Comparison of ENCODE assay signal across 13 mouse cellular contexts in the genomic region with DNA sequence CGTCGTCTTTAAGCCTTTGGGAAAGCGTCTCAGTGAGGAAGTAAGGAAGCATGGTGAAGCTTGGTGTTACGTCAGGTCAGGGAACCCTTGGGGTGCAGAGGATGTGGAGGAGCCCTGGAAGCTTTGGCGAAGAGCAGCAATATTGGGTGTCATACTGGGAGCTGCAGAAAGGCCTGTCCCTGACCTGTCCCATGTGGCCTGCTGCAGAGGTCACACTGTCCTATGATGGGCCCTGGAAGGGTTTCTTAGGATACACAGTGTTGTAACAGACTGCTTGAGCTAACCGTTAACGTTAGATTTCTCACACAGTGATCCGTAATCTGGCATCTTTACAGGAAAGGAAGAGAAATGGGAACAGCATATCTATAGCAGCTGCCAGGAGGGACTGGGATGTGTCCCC. TPM values are rescaled to one million over a fixed set of nuclear protein-coding genes. Genes with fewer than 3 reads are reported as not detected.
DNase-seq lines count a peak whose midpoint lies in the region; ATAC-seq and TF ChIP-seq lines count a peak whose summit lies in the region.
"Had no signal": no experiment of that assay in that cellular context is flagged by ENCODE, and none has a peak within 500 bp of the region (broad histone marks: within the 10 kb centered on the region; RNA-seq: fewer than 3 reads in every experiment).

No protein-coding gene starts in this region.

- H3K27me3 ChIP-seq in hindbrain, embryonic 14.5 days (ENCODE audit: control insufficient read depth, insufficient read depth, low read length) = no peaks in the 10 kb centered on the region
- H3K27me3 ChIP-seq in neural tube, embryonic 14.5 days (ENCODE audit: control insufficient read depth, insufficient read depth, low read length) = no peaks in the 10 kb centered on the region

- ATAC-seq in cerebellum, adult (ENCODE audit: insufficient number of reproducible peaks, low FRiP score, low TSS enrichment) = no peak
- no peak for ATAC-seq in hindbrain, embryonic 14.5 days (ENCODE audit: low FRiP score)
- no peak for ATAC-seq in neural tube, embryonic 14.5 days (ENCODE audit: low read depth)

- no peak for TF ChIP-seq CTCF in left cerebral cortex, adult 2 months (IDR thresholded peaks at IDR 0.05)

- H3K9ac ChIP-seq in hindbrain, embryonic 14.5 days = peak overlapping the region; percentile 45
- no peak overlapping the region for H3K9ac ChIP-seq in neural tube, embryonic 14.5 days (replicated peaks; ENCODE audit: low read depth, low read length)
- H3K9ac ChIP-seq: liver, embryonic 15.5 days had no signal

- peak overlapping the region; percentile 78 for H3K4me2 ChIP-seq in hindbrain, embryonic 14.5 days (replicated peaks)
- H3K4me2 ChIP-seq in neural tube, embryonic 14.5 days (ENCODE audit: low read depth, low read length) = peak overlapping the region; percentile 63
- H3K4me2 ChIP-seq: liver, embryonic 15.5 days had no signal

- H3K27ac ChIP-seq in left cerebral cortex, adult 2 months = peak overlapping the region; percentile 47; the same call in 1 of the 2 replicates
- H3K27ac ChIP-seq in hindbrain, embryonic 14.5 days = no peak overlapping the region
- no peak overlapping the region for H3K27ac ChIP-seq in neural tube, embryonic 14.5 days (ENCODE audit: low read depth, low read length)
- H3K27ac ChIP-seq: liver, embryonic 15.5 days had no signal

- peak; percentile 55 for DNase-seq in cerebellum, adult 9-10 months
- DNase-seq in left cerebral cortex, adult 2 months (ENCODE audit: extremely low spot score in 1 of 2, low spot score in 2 of 2) = no peak
- DNase-seq in left cerebral cortex, adult 11 months (ENCODE audit: low spot score) = no peak
- DNase-seq in hindbrain, embryonic 14.5 days (ENCODE audit: low spot score) = no peak
- DNase-seq in retina, postnatal 1 day = no peak
- DNase-seq in Muller cell, postnatal 12 days (ENCODE audit: inconsistent ontology term) = no peak
- DNase-seq: adrenal gland, adult 8-10 months; kidney, adult 11 months had no signal

- H3K36me3 ChIP-seq in hindbrain, embryonic 14.5 days (replicated peaks; ENCODE audit: control insufficient read depth, insufficient read depth) = peaks cover 21% of the 10 kb centered on the region
- H3K36me3 ChIP-seq in neural tube, embryonic 14.5 days (ENCODE audit: control insufficient read depth, insufficient read depth, low read length) = peaks cover 11% of the 10 kb centered on the region
- H3K36me3 ChIP-seq: liver, embryonic 15.5 days had no signal

- intact Hi-C loops in left cerebral cortex, adult 2 months (cut with DNase I) = no loop called here

- H3K9me3 ChIP-seq in hindbrain, embryonic 14.5 days (ENCODE audit: control insufficient read depth, low read length) = no peaks in the 10 kb centered on the region
- H3K9me3 ChIP-seq in neural tube, embryonic 14.5 days (ENCODE audit: control insufficient read depth, low read length) = no peaks in the 10 kb centered on the region
- H3K9me3 ChIP-seq: liver, embryonic 15.5 days had no signal

- WGBS in hindbrain, embryonic 14.5 days = 77% methylated on average over 8 of the region's 8 CpGs
- 79% methylated on average over 8 of the region's 8 CpGs for WGBS in neural tube, embryonic 14.5 days

- peaks cover 28% of the 10 kb centered on the region for H3K4me1 ChIP-seq in hindbrain, embryonic 14.5 days (replicated peaks; ENCODE audit: control insufficient read depth, insufficient read depth, low read length)
- H3K4me1 ChIP-seq in neural tube, embryonic 14.5 days (ENCODE audit: control insufficient read depth, insufficient read depth, low read length) = peaks cover 22% of the 10 kb centered on the region

- H3K4me3 ChIP-seq in left cerebral cortex, adult 2 months = peak overlapping the region; percentile 100
- H3K4me3 ChIP-seq in hindbrain, embryonic 14.5 days (replicated peaks; ENCODE audit: low read length) = peak overlapping the region; percentile 98
- peak overlapping the region; percentile 98; the same call in 1 of the 2 replicates for H3K4me3 ChIP-seq in neural tube, embryonic 14.5 days (ENCODE audit: low read depth, low read length)
- H3K4me3 ChIP-seq: liver, embryonic 15.5 days had no signal

RNA-seq across cellular contexts. Expression of a gene that starts 3.7 kb away (rescaled TPM):
- 10 to 100 TPM; 34.6 to 36.6 TPM for total RNA-seq in left cerebral cortex, adult 2 months (2021)
- polyA plus RNA-seq in hindbrain, embryonic 14.5 days (2014; fragmentation: Nextera tagmentation; extraction: Ambion mirVana) = 27.5 and 31.2 TPM in 2 replicates
- polyA plus RNA-seq in neural tube, embryonic 14.5 days (2014; fragmentation: Nextera tagmentation; extraction: Ambion mirVana) = 24.7 and 30.2 TPM in 2 replicates
- total RNA-seq: neutrophil, adult 5-6 weeks had no signal

RNA-seq across cellular contexts. Expression of a gene that starts 44.1 kb away (rescaled TPM):
- 1 to 10 TPM; 6.5 TPM for total RNA-seq in left cerebral cortex, adult 2 months (2021)
- 12.3 and 13.1 TPM in 2 replicates for polyA plus RNA-seq in hindbrain, embryonic 14.5 days (2014; fragmentation: Nextera tagmentation; extraction: Ambion mirVana)
- polyA plus RNA-seq in neural tube, embryonic 14.5 days (2014; fragmentation: Nextera tagmentation; extraction: Ambion mirVana) = 10.0 and 12.1 TPM in 2 replicates

RNA-seq across cellular contexts. Expression of a gene that starts 52.0 kb away (rescaled TPM):
- total RNA-seq in left cerebral cortex, adult 2 months (2021) = not detected
- polyA plus RNA-seq in hindbrain, embryonic 14.5 days (2014; fragmentation: Nextera tagmentation; extraction: Ambion mirVana) = not detected in 2 replicates
- polyA plus RNA-seq in neural tube, embryonic 14.5 days (2014; fragmentation: Nextera tagmentation; extraction: Ambion mirVana) = not detected in 2 replicates
- total RNA-seq: adrenal gland, adult 8-10 months; layer of hippocampus, postnatal 36 days; neutrophil, adult 5-6 weeks had no signal
- polyA plus RNA-seq: liver, embryonic 15.5 days had no signal
